Mouse (Mus musculus): ENCODE data around the gene Mvk.

- TF ChIP-seq CTCF (IDR thresholded peaks at IDR 0.05; ENCODE audit: insufficient read depth, low read depth, low read length) (no peak), POLR2A (IDR thresholded peaks at IDR 0.05; ENCODE audit: insufficient read depth, low read depth, low read length) (no peak)
These were observed 34.2 kb downstream of the Mvk start for GRCm38 (mm10) chr5:114478267-114478666.

Data from olfactory bulb, adult 2 months (tissue).